Mouse (Mus musculus) heart, embryonic 16.5 days (tissue): Measurements from ENCODE around the gene Clic4. TPM values are rescaled to one million over a fixed set of nuclear protein-coding genes. Genes with fewer than 3 reads are reported as not detected.

Source experiments
- ATAC-seq: fragments of 200-750 bp; cut with Nextera tagmentation; replicated peaks from 2 replicates; pipeline ENCODE4 v1.8.0; 2017; ENCODE audit warnings: moderate number of reproducible peaks; ENCODE audit not compliant: insufficient read depth, low FRiP score; ENCODE audit errors: extremely low read depth
- H3K27ac ChIP-seq: fragments of 300-500 bp; sonication (generic); 2 replicates; pipeline ENCODE4 v1.5.1; 2014; ENCODE audit warnings: mild to moderate bottlenecking, low read length, control low read depth, moderate library complexity
- H3K27me3 ChIP-seq: fragments of 300-500 bp; sonication (generic); 2 replicates; pipeline ENCODE4 v1.6.1; 2014; ENCODE audit warnings: low read length, mixed read lengths; ENCODE audit not compliant: control insufficient read depth, insufficient read depth
- H3K36me3 ChIP-seq: fragments of 300-500 bp; sonication (generic); 2 replicates; pipeline ENCODE4 v1.6.1; 2014; ENCODE audit not compliant: control insufficient read depth, insufficient read depth
- H3K4me1 ChIP-seq: fragments of 300-500 bp; sonication (generic); 2 replicates; pipeline ENCODE4 v1.6.1; 2014; ENCODE audit warnings: low read length, mixed read lengths; ENCODE audit not compliant: control insufficient read depth, insufficient read depth
- H3K4me2 ChIP-seq: fragments of 300-500 bp; sonication (generic); 2 replicates; pipeline ENCODE4 v1.6.1; 2014; ENCODE audit warnings: low read depth, mild to moderate bottlenecking, control low read depth, low read length
- H3K4me3 ChIP-seq: fragments of 300-500 bp; sonication (generic); 2 replicates; pipeline ENCODE4 v1.5.1; 2014; ENCODE audit warnings: mild to moderate bottlenecking, control low read depth, low read length
- H3K9ac ChIP-seq: fragments of 300-500 bp; sonication (generic); 2 replicates; pipeline ENCODE4 v1.6.1; 2014; ENCODE audit warnings: low read length, control low read depth
- H3K9me3 ChIP-seq: fragments of 300-500 bp; sonication (generic); replicated peaks from 2 replicates; pipeline ENCODE4 v1.6.1; 2016; ENCODE audit warnings: low read length; ENCODE audit not compliant: control insufficient read depth
- WGBS: fragments of 180-500 bp; shearing (Covaris S2); extraction: QIAGEN DNeasy Blood & Tissue Kit; methylation state at CpG from one replicate; pipeline ENCODE4 v1.1.7; 2014; 5-methylcytosine and 5-hydroxymethylcytosine counted together
- polyA plus RNA-seq: library from polyadenylated mRNA; unstranded; fragments of >200 nt; fragmentation: Nextera tagmentation; extraction: Ambion mirVana; gene quantifications from 2 replicates; pipeline ENCODE4 v1.2.1, GENCODE M21; 2015

The Clic4 gene
- polyA plus RNA-seq, 1 experiment from 2014 or later, result 289 TPM

DNA sequence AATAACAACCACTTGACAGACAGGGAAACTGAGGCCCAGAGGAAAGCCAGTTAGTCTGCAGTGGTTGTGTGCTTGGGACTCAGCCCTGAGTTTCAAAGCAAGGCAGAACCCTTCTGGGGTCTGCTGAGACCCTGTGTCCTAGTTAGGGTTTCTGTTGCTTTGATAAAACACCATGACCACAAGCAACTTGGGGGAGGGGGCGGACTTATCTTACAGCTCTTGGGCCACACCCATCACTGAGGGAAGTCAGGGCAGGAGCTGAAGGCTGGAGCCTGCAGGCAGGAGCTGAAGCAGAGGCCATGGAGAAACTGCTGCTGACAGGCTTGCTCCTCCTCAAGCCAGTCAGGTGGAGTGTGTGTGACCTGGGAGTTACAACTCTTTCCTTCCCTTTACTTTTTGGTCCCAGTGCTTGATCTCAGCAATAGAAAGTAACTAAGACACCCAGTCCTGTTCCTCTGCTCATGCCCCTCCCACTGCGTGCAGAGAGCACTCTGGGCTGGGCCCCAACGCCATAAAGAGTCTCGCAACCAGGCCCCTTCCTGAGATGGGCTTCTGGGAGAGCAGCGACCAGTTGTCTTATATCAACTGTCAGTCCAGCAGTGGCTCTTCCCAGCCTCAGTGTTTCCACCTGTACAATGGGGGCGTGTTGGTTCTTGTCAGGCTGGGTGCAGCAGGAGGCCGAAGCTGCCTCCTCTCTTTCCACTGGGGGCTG lies 104.6 kb downstream of the Clic4 start:
- 61% methylated on average over 7 of the region's 7 CpGs for WGBS
- Histone ChIP-seq H3K4me2 (no peak overlapping the region), H3K27ac (no peak overlapping the region), H3K4me1 (peaks cover 11% of the 10 kb centered on the region), H3K9ac (no peak overlapping the region), H3K4me3 (no peak overlapping the region), H3K27me3 (peaks cover 44% of the 10 kb centered on the region), H3K36me3 (no peaks in the 10 kb centered on the region), H3K9me3 (no peaks in the 10 kb centered on the region)
- no peak for ATAC-seq

DNA sequence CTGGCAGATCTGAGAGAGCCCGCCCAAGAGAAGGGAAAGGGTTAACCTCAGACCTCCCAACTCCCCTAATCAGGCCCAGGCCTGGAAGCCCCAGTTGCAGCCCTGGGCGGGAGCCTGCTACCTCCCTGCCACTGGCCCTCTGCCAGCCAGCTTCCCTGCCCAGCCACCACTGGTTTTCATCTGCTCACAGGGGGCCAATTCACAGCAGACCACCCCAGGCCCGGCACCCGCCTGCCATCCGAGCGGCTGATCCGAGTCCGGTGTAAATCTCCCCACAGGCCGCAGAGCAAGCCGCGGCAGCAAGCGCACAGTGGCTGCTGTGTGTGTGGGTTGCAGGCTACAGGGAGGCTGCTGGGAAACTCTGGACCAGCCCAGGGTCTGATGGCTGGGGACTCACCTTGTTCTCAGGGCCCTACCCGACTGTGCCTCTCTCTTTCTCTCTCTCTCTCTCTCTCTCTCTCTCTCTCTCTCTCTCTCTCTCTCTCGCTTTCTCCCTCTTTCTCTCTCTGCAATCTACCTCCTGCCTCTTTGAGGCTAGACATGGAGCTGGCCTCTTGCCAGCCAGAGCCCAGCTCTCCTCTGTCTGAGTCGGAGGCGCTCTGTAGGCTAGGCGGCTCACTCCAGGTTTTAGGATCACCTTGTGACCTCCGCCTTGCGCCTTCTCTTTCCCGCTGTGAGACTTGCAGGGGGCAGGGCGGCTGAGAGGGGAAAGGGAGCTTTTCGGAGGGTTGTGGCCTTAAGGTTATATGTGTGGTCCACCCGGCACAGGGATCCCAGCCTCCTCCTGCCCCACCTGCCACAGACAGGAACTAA lies 106.0 kb downstream of the Clic4 start:
- H3K27me3 ChIP-seq, result peaks cover 33% of the 10 kb centered on the region
- H3K4me2 ChIP-seq, result peak overlapping the region; percentile 38
- H3K36me3 ChIP-seq, result no peaks in the 10 kb centered on the region
- H3K9me3 ChIP-seq, result no peaks in the 10 kb centered on the region
- peaks cover 15% of the 10 kb centered on the region for H3K4me1 ChIP-seq
- H3K27ac ChIP-seq, result no peak overlapping the region
- H3K4me3 ChIP-seq, result no peak overlapping the region
- peak overlapping the region; percentile 53; the same call in 1 of the 2 replicates for H3K9ac ChIP-seq
- 10% methylated on average over 23 of the region's 23 CpGs for WGBS
- 0 out of 2 replicates have a peak, but pooled peaks have one; percentile 37 for ATAC-seq

DNA sequence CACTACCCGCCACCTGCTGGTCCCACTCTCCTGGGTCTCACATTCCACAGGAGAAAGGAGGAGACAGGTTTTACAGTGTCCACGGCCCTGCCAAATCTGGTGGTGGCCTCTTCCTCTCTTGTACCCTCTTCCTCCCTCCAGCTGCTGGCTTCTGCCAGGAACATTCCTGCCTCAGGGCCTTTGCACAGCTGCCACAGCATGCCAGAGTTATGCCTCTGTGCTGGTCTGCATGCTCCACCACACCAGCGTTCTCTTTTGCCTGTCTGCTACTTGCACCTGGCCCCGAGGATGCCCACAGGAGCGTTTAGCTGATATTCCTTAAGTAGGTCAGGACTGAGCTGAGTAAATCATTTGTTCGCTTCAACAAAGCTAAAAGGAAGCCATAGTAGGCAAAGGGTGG lies 106.9 kb downstream of the Clic4 start:
- H3K9me3 ChIP-seq, result no peaks in the 10 kb centered on the region
- H3K4me3 ChIP-seq, result no peak overlapping the region
- H3K27ac ChIP-seq, result no peak overlapping the region
- H3K4me2 ChIP-seq, result no peak overlapping the region
- ATAC-seq, result no peak
- peaks cover 33% of the 10 kb centered on the region for H3K27me3 ChIP-seq
- no peak overlapping the region for H3K9ac ChIP-seq
- H3K36me3 ChIP-seq, result no peaks in the 10 kb centered on the region
- peaks cover 15% of the 10 kb centered on the region for H3K4me1 ChIP-seq
- 62% methylated on average over 6 of the region's 6 CpGs for WGBS

Other genes with a start within 250 kb of the Clic4 start
- 0.89 and 1.3 TPM in 2 replicates for gene Runx3, start 152.2 kb downstream of the Clic4 start, polyA plus RNA-seq
- gene Srrm1, start 80.5 kb upstream of the Clic4 start, polyA plus RNA-seq, result 134 and 145 TPM in 2 replicates
- 1.2 and 1.6 TPM in 2 replicates for gene Ncmap, start 125.4 kb upstream of the Clic4 start, polyA plus RNA-seq
- gene Rcan3, start 161.0 kb upstream of the Clic4 start, polyA plus RNA-seq, result 8.0 and 10.5 TPM in 2 replicates
- 0.44 and 0.47 TPM in 2 replicates for gene Stpg1, start 222.0 kb upstream of the Clic4 start, polyA plus RNA-seq
- 5.8 and 6.3 TPM in 2 replicates for gene Nipal3, start 222.2 kb upstream of the Clic4 start, polyA plus RNA-seq